23 mouse cellular contexts compared by ENCODE assay signal in genomic region chr5:26854746-26855145, GRCm38 (mm10). TPM values are rescaled to one million over a fixed set of nuclear protein-coding genes. Genes with fewer than 3 reads are reported as not detected.
DNase-seq lines count a peak whose midpoint lies in the region; ATAC-seq lines count a peak whose summit lies in the region.
"Had no signal": no experiment of that assay in that cellular context is flagged by ENCODE, and none has a peak within 500 bp of the region (broad histone marks: within the 10 kb centered on the region; RNA-seq: fewer than 3 reads in every experiment).

No protein-coding gene starts in this region.

- no peaks in the 10 kb centered on the region for H3K27me3 ChIP-seq in forebrain, embryonic 14.5 days (replicated peaks; ENCODE audit: control insufficient read depth, insufficient read depth, low read length)
- no peaks in the 10 kb centered on the region for H3K27me3 ChIP-seq in forebrain, embryonic 11.5 days (ENCODE audit: control insufficient read depth, insufficient read depth, low read length)
- no peaks in the 10 kb centered on the region for H3K27me3 ChIP-seq in midbrain, embryonic 16.5 days (ENCODE audit: control insufficient read depth, insufficient read depth, low read depth, low read length)
- no peaks in the 10 kb centered on the region for H3K27me3 ChIP-seq in midbrain, embryonic 13.5 days
- H3K27me3 ChIP-seq: CH12.LX; hindbrain, embryonic 12.5 days; hindbrain, embryonic 15.5 days; intestine, embryonic 15.5 days; Patski had no signal

- WGBS in forebrain, embryonic 14.5 days = 47% methylated on average over 4 of the region's 4 CpGs
- whole genome bisulfite sequencing in forebrain, embryonic 11.5 days = 68% methylated on average over 4 of the region's 4 CpGs
- WGBS in midbrain, embryonic 16.5 days = 36% methylated on average over 4 of the region's 4 CpGs
- WGBS in midbrain, embryonic 13.5 days = 56% methylated on average over 4 of the region's 4 CpGs

- DNase-seq in forebrain, embryonic 14.5 days (ENCODE audit: low spot score) = peak; percentile 7
- no peak for DNase-seq in forebrain, embryonic 11.5 days (ENCODE audit: low spot score)
- peak; percentile 13 for DNase-seq in heart, adult 11 months
- DNase-seq in heart, adult 9 months (ENCODE audit: low spot score in 2 of 2) = no peak
- DNase-seq in cerebellum, adult 11 months = no peak
- DNase-seq: adrenal gland, postnatal 10 days; adrenal gland, postnatal 36 days; B cell, adult 2 months; cerebellum, adult 18-20 months; cerebellum, adult 9-10 months; cerebellum, postnatal 14 days; gastrocnemius, postnatal 25 days; heart, adult 2 months; kidney, adult 11 months had no signal

- H3K4me3 ChIP-seq in forebrain, embryonic 14.5 days (ENCODE audit: low read depth, low read length) = no peak overlapping the region
- H3K4me3 ChIP-seq in forebrain, embryonic 11.5 days (ENCODE audit: low read depth, low read length) = no peak overlapping the region
- no peak overlapping the region for H3K4me3 ChIP-seq in midbrain, embryonic 16.5 days (ENCODE audit: low read depth, low read length)
- no peak overlapping the region for H3K4me3 ChIP-seq in midbrain, embryonic 13.5 days (replicated peaks)
- H3K4me3 ChIP-seq: heart, adult 2 months; hindbrain, embryonic 12.5 days; hindbrain, embryonic 15.5 days; intestine, embryonic 15.5 days had no signal

- H3K27ac ChIP-seq in forebrain, embryonic 14.5 days (ENCODE audit: low read depth, low read length) = no peak overlapping the region
- H3K27ac ChIP-seq in forebrain, embryonic 11.5 days (ENCODE audit: low read depth, low read length) = no peak overlapping the region
- H3K27ac ChIP-seq in midbrain, embryonic 16.5 days (ENCODE audit: low read length) = no peak overlapping the region
- H3K27ac ChIP-seq in midbrain, embryonic 13.5 days = no peak overlapping the region
- H3K27ac ChIP-seq: heart, adult 2 months; hindbrain, embryonic 12.5 days; hindbrain, embryonic 15.5 days; intestine, embryonic 15.5 days had no signal

- H3K9ac ChIP-seq in forebrain, embryonic 14.5 days (ENCODE audit: low read length) = no peak overlapping the region
- H3K9ac ChIP-seq in forebrain, embryonic 11.5 days (ENCODE audit: low read length) = no peak overlapping the region
- no peak overlapping the region for H3K9ac ChIP-seq in midbrain, embryonic 16.5 days (ENCODE audit: low read depth, low read length)
- H3K9ac ChIP-seq in midbrain, embryonic 13.5 days (replicated peaks) = no peak overlapping the region
- H3K9ac ChIP-seq: hindbrain, embryonic 12.5 days; hindbrain, embryonic 15.5 days; intestine, embryonic 15.5 days had no signal

- ATAC-seq in forebrain, embryonic 14.5 days = no peak
- no peak for ATAC-seq in forebrain, embryonic 11.5 days (replicated peaks; ENCODE audit: low FRiP score)
- peak; percentile 62; the same call in 1 of the 2 replicates for ATAC-seq in midbrain, embryonic 16.5 days
- no peak for ATAC-seq in midbrain, embryonic 13.5 days
- ATAC-seq: intestine, embryonic 15.5 days; Patski had no signal

- H3K4me1 ChIP-seq in forebrain, embryonic 14.5 days (ENCODE audit: control insufficient read depth, insufficient read depth, low read length) = no peaks in the 10 kb centered on the region
- no peaks in the 10 kb centered on the region for H3K4me1 ChIP-seq in forebrain, embryonic 11.5 days (replicated peaks; ENCODE audit: control insufficient read depth, insufficient read depth, low read length)
- 0 out of 2 replicates have a peak, but pooled peaks cover 4% of the 10 kb centered on the region for H3K4me1 ChIP-seq in midbrain, embryonic 16.5 days (ENCODE audit: control insufficient read depth, insufficient read depth, low read length)
- no peaks in the 10 kb centered on the region for H3K4me1 ChIP-seq in midbrain, embryonic 13.5 days (replicated peaks)
- H3K4me1 ChIP-seq: hindbrain, embryonic 12.5 days; hindbrain, embryonic 15.5 days; intestine, embryonic 15.5 days had no signal

- H3K36me3 ChIP-seq in forebrain, embryonic 14.5 days (ENCODE audit: control insufficient read depth, insufficient read depth, low read length) = no peaks in the 10 kb centered on the region
- no peaks in the 10 kb centered on the region for H3K36me3 ChIP-seq in forebrain, embryonic 11.5 days (ENCODE audit: control insufficient read depth, insufficient read depth, low read length)
- H3K36me3 ChIP-seq in midbrain, embryonic 16.5 days (ENCODE audit: control insufficient read depth, insufficient read depth, low read length) = no peaks in the 10 kb centered on the region
- H3K36me3 ChIP-seq in midbrain, embryonic 13.5 days = no peaks in the 10 kb centered on the region
- H3K36me3 ChIP-seq: G1E; hindbrain, embryonic 12.5 days; hindbrain, embryonic 15.5 days; intestine, embryonic 15.5 days had no signal

- no peak overlapping the region for H3K4me2 ChIP-seq in forebrain, embryonic 14.5 days (ENCODE audit: low read length)
- no peak overlapping the region for H3K4me2 ChIP-seq in forebrain, embryonic 11.5 days (ENCODE audit: low read depth, low read length, severe bottlenecking)
- no peak overlapping the region for H3K4me2 ChIP-seq in midbrain, embryonic 16.5 days (ENCODE audit: low read length)
- H3K4me2 ChIP-seq in midbrain, embryonic 13.5 days (replicated peaks) = no peak overlapping the region
- H3K4me2 ChIP-seq: heart, embryonic 11.5 days; hindbrain, embryonic 12.5 days; hindbrain, embryonic 15.5 days; intestine, embryonic 15.5 days had no signal

- H3K9me3 ChIP-seq in forebrain, embryonic 14.5 days (replicated peaks; ENCODE audit: control insufficient read depth, low read length) = no peaks in the 10 kb centered on the region
- no peaks in the 10 kb centered on the region for H3K9me3 ChIP-seq in forebrain, embryonic 11.5 days (ENCODE audit: control insufficient read depth, low read length)
- H3K9me3 ChIP-seq in midbrain, embryonic 16.5 days (replicated peaks; ENCODE audit: control insufficient read depth, low read length, poor library complexity, severe bottlenecking) = no peaks in the 10 kb centered on the region
- H3K9me3 ChIP-seq in midbrain, embryonic 13.5 days = no peaks in the 10 kb centered on the region
- H3K9me3 ChIP-seq: hindbrain, embryonic 12.5 days; hindbrain, embryonic 15.5 days; intestine, embryonic 15.5 days had no signal

RNA-seq across cellular contexts. Expression of gene Dpp6, which starts 37.7 kb away (rescaled TPM):
- polyA plus RNA-seq in forebrain, embryonic 14.5 days (2014; fragmentation: Nextera tagmentation; extraction: Ambion mirVana) = 26.7 and 35.3 TPM in 2 replicates
- polyA plus RNA-seq in forebrain, embryonic 11.5 days (2014; fragmentation: Nextera tagmentation; extraction: Ambion mirVana) = 7.1 and 7.6 TPM in 2 replicates
- polyA plus RNA-seq in midbrain, embryonic 16.5 days (2015; fragmentation: Nextera tagmentation; extraction: Ambion mirVana) = 91.8 and 102 TPM in 2 replicates
- 45.0 and 46.4 TPM in 2 replicates for polyA plus RNA-seq in midbrain, embryonic 13.5 days (2015; fragmentation: Nextera tagmentation; extraction: Ambion mirVana)
- polyA plus RNA-seq: G1E had no signal

Comparison
In these comparisons a context has a peak if more than half of its experiments do, and no peak if none do; other contexts are left out.
1. DNase-seq: peak in forebrain, embryonic 14.5 days (single experiment) and heart, adult 11 months (single experiment); none in forebrain, embryonic 11.5 days (single experiment), heart, adult 9 months (0 of 2) and cerebellum, adult 11 months (single experiment).